Mouse (Mus musculus): ENCODE data around the gene Serbp1.

Gene Serbp1

DNA sequence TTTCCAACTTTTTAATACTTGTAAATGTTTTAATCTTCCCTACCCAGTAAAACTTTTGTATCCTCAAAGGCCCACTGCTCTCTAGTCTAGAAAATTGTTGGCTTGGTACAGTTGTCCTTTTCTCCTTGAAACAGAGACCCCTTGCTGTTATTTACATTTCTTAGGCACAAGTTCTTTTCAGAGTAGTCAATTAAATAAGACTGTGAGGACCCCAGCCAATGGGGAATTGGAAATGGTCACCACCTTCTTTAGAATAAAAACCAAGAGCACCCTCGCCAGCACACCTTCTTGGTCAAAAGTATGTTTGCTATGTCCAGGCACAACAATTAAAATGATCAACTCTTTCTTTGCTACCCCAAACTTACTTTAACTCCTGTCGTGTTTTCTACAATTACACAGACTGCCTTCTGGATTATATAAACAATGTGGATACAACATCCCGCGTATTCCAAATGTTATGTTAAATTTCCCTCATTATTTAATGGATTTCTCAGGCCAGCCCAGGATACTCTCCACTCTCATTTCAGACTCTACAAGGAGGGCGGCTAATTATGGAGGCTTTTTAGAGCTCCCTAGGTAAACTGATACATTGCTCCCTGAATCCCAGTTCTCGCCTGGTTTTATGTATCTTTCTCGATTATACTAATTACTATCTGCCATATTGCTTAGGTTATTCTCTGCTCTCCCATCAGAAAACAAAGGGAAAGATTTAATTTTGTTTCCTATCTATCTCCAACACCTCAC lies 1.3 kb upstream of the Serbp1 start:
- no peak for DNase-seq

- no peak for DNase-seq
Observed at GRCm38 (mm10) chr6:67241263-67241662, 3.3 kb downstream of the Serbp1 start.

GRCm38 (mm10) chr6:67243765-67244420 lies 5.9 kb downstream of the Serbp1 start:
- no peak for DNase-seq

- no peak for DNase-seq
Observed at GRCm38 (mm10) chr6:67244451-67244850, 6.5 kb downstream of the Serbp1 start.

DNA sequence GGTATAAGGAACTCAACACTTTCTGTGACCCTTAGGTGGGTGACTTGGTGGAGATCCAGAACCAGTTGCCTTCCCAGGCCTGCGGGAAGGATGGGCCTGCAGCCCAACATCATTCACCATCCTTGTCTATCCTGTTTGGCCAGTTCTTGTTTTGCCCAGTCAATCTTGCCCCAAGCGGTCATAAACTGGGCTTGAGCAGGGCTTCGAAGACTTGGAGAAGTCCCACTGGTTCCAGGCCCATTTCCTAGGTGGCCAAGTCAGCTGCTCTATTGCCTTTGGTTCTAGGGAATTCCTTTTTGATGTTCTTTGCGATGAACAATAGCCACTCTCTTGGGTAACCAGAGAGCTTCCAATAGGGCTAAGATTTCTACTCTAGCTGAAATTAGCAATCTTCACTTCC lies 13.1 kb downstream of the Serbp1 start:
- no peak for DNase-seq

DNA sequence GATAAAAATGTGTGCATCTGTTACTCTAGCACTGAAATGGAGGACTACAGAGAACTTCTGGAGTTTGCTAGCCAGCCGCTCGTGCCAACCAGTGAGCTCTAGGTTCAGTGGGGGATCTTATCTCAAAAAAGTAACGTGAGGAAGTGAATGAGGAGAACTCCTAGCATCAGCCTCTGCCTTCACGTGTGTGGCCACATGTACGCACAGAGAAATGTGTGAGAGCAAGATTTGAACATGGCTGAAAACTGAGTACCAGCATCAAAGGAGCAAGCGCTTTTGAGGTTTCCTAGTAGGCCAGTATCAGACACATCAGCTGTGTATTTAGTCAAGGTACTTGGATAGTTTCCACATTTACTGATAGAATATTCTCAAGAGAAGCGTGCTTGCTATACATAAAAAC lies 27.0 kb downstream of the Serbp1 start:
- no peak for DNase-seq

- no peak for DNase-seq
Observed at GRCm38 (mm10) chr6:67266159-67266657, 28.2 kb downstream of the Serbp1 start.

DNA sequence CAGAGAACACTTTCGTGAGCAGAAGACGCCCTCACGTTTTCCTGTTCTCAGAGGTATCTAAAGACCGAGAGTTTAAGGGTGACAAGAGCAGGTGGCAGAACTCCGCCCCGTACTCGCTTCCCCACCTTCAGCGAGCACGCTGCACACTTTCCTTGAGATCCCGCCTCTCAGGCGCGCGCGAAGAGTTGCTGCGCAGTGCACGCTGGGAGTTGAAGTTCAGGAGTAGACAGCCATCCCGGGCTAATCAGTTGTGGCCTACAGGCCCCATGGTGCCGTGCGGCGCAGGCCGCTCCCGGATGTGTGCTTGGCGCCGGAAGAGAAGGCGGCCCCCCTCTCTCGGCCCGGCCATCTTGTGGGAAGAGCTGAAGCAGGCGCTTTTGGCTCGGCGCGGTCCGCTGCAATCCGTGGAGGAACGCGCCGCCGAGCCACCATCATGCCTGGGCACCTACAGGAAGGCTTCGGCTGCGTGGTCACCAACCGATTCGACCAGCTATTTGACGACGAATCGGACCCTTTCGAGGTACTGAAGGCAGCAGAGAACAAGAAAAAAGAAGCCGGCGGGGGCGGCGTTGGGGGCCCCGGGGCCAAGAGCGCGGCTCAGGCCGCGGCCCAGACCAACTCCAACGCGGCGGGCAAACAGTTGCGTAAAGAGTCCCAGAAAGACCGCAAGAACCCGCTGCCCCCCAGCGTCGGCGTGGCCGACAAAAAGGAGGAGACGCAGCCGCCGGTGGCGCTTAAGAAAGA lies 28.9 kb downstream of the Serbp1 start:
- DNase-seq, result peak; percentile 96

GRCm38 (mm10) chr6:67267408-67268244 lies 29.6 kb downstream of the Serbp1 start:
- DNase-seq, result peak; percentile 55

DNA sequence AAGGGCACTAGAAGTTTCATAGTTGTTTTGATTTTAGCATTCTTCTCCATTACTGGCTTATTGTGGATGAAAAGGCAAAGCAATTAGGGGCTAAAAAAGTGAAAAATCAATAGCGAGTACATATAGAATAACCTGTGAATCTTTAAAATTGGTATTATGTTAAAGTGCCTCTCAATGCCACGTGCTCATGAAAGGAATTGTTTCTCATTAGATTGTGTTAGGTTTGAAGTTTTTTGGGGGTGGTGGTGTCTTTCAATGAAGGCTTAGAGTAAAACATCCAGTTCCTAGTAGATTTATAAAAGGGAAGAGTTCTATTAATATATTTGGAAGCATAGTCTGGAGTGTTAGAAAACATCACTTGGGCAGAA lies 30.3 kb downstream of the Serbp1 start:
- no peak for DNase-seq

DNA sequence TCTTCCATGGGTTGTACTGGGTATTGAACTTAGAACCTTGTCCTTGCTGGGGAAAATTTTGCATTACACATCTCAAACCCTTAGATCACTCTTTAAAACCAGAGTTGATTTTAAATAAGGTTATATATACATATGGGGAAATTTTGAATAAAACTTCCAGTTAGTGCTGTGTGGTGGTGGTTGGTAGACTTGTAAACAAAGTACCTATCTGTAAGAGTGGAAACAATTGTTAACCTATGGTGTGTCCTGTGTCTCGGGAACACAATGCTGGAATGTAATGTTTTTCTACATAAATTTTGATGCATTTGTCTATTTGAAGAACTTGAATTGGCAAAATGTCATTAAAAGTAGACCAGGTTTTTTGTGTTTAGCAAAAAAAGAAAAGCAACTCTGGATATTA lies 31.0 kb downstream of the Serbp1 start:
- DNase-seq, result no peak

DNA sequence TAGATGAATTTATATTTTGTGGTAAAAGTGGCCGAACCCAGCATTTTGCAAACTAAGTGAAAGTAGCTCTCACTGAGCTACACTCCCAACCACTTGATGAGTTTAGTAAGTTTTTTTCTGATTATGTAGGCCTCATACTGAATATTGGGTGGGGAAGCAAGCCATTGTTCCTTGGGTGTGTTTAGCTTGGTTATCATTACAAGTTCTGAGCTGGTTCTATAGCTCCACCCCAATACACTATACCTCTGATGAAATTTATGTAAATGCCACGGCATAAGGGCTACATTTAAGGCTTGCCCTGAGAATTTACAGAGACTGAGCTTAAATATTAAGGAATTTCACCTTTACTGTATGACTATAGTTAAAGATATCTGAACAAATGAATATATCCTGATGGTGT lies 31.5 kb downstream of the Serbp1 start:
- no peak for DNase-seq

- DNase-seq, result no peak
Observed at GRCm38 (mm10) chr6:67277944-67278343, 40.0 kb downstream of the Serbp1 start.

DNA sequence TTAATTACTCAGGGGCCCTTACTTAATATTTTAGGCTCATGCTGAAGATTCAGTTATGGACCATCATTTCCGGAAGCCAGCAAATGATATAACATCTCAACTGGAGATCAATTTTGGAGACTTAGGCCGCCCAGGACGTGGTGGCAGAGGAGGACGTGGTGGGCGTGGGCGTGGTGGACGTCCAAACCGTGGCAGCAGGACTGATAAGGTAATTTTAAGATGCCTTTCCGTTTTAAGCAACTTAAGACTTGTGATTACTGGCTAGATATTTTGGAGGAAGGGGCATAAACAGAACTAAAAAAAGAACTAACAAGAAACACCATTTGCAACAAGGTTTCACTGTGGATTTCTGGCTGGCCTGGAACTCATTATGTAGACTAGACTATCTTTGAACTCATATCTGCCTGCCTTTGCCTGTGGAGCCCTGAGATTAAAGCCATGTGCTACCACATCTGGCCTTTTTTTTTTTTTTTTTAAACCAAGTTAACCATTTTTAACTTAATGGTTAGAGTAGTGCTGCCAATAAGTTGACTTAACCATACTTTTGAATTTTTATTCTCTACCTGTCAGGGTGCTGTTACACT lies 43.7 kb downstream of the Serbp1 start:
- no peak for DNase-seq

DNA sequence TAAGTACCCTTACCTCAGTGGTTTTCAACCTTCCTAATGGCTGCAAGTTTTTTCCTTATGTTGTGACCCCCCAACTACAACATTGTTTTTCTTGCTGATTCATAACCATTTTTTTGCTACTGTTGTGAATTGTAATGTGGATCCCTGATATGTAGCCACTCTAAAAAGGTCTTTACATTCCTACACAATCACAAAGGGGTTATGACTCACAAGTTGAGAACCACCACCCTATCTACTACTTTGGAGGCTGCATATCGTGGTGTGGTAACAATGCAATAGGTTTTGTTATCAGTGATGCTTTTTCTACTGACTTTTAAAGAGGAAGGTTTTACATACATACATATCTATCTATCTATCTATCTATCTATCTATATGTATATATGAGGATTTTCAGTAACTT lies 44.9 kb downstream of the Serbp1 start:
- DNase-seq, result no peak

DNA sequence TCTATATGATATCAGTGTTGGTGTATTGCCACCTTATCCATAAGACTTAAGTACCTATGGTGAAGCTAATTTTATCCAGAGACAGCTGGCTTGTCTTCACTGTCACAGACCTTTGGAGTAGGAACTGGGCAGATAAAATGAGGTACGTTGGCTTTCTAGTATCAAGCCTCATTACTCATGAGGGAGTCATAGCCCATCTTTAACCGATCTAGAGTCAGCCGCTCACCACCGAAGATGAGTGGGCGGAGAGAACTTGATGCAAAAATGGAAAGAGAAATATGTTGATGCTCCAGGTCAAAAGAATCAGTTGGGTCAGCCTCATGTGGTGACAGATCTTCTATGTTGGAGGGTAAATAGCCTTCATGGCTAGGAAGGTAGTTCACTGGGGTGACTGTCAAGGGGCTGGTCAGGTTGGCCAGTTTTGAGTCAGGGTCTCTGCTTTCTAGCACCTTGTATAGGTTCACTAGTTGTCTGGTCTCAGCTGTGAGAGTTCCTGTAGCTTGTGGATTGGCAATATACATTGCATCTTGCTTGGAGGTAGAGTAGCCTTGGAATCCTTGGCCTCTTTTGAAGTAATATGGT lies 54.2 kb downstream of the Serbp1 start:
- DNase-seq, result no peak

DNA sequence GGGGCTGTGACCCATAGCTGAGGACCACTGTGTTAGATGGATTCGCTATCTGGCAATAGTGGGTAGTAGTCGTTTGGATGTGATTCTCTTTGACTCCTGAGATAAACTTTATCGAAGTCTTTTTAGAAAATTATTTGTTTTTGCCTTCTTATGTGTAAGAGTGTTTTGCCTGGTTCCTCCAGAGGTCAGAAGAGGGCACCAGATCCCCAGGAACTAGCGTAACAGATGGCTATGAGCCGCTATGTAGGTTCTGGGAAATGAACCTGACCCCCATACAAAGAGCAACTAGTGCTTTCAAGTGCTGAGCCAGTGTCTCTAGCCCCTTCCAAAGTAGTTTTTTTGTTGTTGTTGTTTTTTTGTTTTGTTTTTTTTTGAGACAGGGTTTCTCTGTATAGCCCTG lies 58.1 kb downstream of the Serbp1 start:
- DNase-seq, result peak; percentile 60

DNA sequence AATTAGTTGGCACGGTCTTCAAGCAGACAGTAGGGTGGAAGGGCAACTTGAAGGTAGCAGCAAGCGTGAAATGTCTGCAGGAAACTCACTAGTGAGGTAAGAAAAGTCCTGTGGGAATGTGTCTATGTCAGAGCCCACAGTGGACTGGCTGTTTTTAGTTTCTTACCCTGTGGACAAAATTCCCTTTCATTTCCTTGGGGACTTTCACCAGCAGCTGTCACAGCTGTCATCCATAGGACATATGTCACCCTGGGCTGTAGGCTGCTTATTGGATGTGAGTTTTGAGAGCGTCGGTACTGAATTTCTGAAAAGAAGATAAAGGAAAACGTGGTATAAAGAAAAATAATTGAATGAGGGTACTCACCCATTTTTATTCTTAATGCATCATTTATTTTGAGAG lies 60.8 kb downstream of the Serbp1 start:
- DNase-seq, result no peak

DNA sequence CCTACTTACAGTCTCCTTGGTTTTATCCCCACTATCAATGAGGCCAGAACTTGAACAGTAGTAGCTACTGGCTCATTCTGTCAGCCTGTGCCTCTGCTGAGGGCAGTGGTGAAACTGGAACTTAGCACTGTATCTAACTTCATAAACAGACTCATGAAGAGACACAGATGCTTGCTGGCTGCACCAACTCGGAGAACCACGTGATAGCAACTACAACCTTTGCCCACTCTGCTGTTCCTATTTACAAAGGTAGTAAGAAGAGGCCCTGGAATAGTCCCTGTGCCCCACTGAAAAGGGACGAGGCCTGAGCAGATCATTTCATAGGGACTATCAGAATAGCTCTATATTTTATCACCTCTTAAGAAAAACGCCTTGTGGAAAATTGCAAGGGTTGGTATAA lies 62.3 kb downstream of the Serbp1 start:
- no peak for DNase-seq

DNA sequence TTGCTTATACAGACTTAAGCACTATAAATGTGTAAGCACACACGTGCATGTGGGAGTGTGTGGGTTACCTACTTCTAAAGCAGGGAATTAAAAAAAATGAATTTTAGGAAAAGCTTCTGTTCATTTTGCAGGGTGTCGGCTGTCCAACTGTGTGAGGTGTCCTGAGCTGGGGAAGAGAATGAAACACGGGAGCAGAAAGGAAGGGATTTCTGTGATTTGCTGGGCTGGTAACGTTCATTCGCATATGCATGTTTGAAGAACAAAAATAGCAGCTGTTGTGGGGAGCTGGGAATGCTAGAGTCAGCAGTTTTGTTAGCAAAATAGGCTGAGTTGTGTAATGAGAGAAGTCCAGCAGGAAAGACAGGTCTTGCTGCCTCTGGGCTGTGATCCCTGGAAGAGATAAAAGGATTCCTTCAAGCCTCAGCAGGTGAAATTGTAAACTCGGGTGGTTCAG lies 62.8 kb downstream of the Serbp1 start:
- no peak for DNase-seq

GRCm38 (mm10) chr6:67301230-67301629 lies 63.3 kb downstream of the Serbp1 start:
- no peak for DNase-seq

DNA sequence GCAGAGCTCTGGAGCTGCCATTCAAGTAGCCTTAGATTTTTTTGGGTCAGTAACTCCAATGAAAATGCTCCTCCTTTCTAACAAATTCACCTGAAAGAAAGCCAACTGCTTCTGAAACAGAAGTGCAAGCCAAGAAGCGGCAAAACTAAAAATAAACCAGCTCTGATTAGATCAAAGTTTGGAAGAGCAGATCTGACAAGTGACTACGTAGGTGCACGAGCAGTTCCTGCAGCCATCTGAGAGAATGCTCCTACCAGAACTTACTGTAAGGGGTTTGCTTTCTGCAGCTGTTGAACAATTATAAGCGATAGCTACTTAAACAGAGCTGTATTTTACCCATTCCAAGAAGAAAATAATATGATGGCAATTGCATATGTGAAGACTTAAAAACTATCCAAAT lies 64.5 kb downstream of the Serbp1 start:
- DNase-seq, result peak; percentile 31
